Mouse (Mus musculus) kidney, postnatal 36 days (tissue): ENCODE results near the gene Cpsf7.
"Not testable (repeated sequence)": the region's sequence is repeated elsewhere in the genome, so short reads cannot be mapped to it uniquely, and the experiment has no call there.

Source experiments
- DNase-seq, 2 experiments: peaks; one replicate each; pipeline ENCODE4 v3.0.0; 2021 to 2022; ENCODE audit warnings: mixed read lengths in 2 of 2

Cpsf7 gene

GRCm38 (mm10) chr19:10525106-10525901 is at the start of gene Cpsf7:
Cpsf7 (plus strand) TSS chr19:10525266.
- peak; percentile 95 for DNase-seq

- no peak for DNase-seq
These were observed 45.5 kb upstream of the Cpsf7 start for GRCm38 (mm10) chr19:10479541-10479940.

GRCm38 (mm10) chr19:10482703-10483102 is 42.4 kb upstream of the Cpsf7 start, which contains the start of gene Ppp1r32:
Ppp1r32 (minus strand) TSS chr19:10482928.
- DNase-seq = no peak

GRCm38 (mm10) chr19:10486264-10486738 is 38.8 kb upstream of the Cpsf7 start:
- peak; percentile 61 to 67 for DNase-seq

- DNase-seq = no peak
These were observed 29.4 kb upstream of the Cpsf7 start for GRCm38 (mm10) chr19:10495670-10496069.

- no peak for DNase-seq
These were observed 28.1 kb upstream of the Cpsf7 start for GRCm38 (mm10) chr19:10496976-10497375.

- DNase-seq = no peak
These were observed 27.4 kb upstream of the Cpsf7 start for GRCm38 (mm10) chr19:10497512-10498160.

- no peak for DNase-seq
These were observed 24.5 kb upstream of the Cpsf7 start for GRCm38 (mm10) chr19:10500581-10500980.

GRCm38 (mm10) chr19:10502571-10502970 is 22.5 kb upstream of the Cpsf7 start:
- DNase-seq = peak; percentile 16 to 49

GRCm38 (mm10) chr19:10510759-10511330 is 14.2 kb upstream of the Cpsf7 start:
- peak; percentile 14 to 24 for DNase-seq

- DNase-seq = peak; percentile 10 to 18
These were observed 4.7 kb upstream of the Cpsf7 start for GRCm38 (mm10) chr19:10520355-10520754.

- DNase-seq = no peak
These were observed 3.1 kb upstream of the Cpsf7 start for GRCm38 (mm10) chr19:10521926-10522325.

- no peak for DNase-seq
These were observed 1.5 kb upstream of the Cpsf7 start for GRCm38 (mm10) chr19:10523483-10524080.

- no peak for DNase-seq
These were observed 321 bp upstream of the Cpsf7 start for GRCm38 (mm10) chr19:10524784-10525105.

- DNase-seq = peak; percentile 21 to 34
These were observed 844 bp downstream of the Cpsf7 start, which contains the start of gene Sdhaf2 for GRCm38 (mm10) chr19:10525910-10526309. Sdhaf2 (minus strand) TSS chr19:10526142.

- DNase-seq = peak in 1 of 2 experiments; percentile 16
These were observed 5.0 kb downstream of the Cpsf7 start for GRCm38 (mm10) chr19:10530082-10530481.

GRCm38 (mm10) chr19:10539454-10539853 is 14.4 kb downstream of the Cpsf7 start:
- no peak for DNase-seq

- peak; percentile 86 to 92 for DNase-seq
These were observed 30.8 kb downstream of the Cpsf7 start, which contains the start of gene Tmem216 for GRCm38 (mm10) chr19:10555624-10556510. Tmem216 (minus strand) TSS chr19:10556238.

GRCm38 (mm10) chr19:10557001-10557400 is 31.9 kb downstream of the Cpsf7 start:
- no peak for DNase-seq

- no peak for DNase-seq
These were observed 32.4 kb downstream of the Cpsf7 start for GRCm38 (mm10) chr19:10557430-10557829.

GRCm38 (mm10) chr19:10557837-10558375 is 32.8 kb downstream of the Cpsf7 start:
- DNase-seq = not testable (repeated sequence)

- DNase-seq = peak in 1 of 2 experiments; percentile 12
These were observed 35.0 kb downstream of the Cpsf7 start for GRCm38 (mm10) chr19:10560108-10560507.
